In the genomic region with DNA sequence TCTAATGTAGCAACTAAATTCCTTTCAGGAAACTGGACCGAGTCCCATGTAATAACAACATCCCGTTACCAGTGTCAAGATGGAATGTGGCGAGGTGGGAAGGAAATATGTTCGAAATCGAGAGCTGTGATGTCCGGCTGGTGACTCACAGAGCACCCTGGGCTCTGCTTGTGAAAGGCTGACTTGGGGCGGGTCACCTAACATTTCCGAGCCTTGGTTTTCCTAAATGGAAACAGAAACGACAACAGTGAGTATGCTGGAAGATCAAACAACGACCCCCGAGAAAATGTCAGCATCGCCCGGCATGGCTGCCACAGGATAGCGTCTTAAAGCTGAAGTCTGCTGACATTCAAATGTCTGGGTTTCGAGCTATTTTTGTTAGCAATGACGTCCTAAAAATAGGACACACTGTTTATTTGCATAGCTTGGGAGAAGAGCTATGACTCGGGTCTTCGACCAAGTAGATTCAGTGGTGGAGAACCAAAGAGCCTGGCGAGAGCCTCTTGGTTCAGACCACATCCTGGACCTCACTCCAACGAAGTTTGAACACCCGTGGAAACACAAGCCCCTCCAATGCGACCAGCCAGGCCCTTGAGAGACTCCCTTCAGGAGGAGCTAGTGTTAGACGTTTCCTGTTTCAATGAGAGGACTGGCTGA, we compare ENCODE assay signal across 10 mouse cellular contexts. TPM values are rescaled to one million over a fixed set of nuclear protein-coding genes. Genes with fewer than 3 reads are reported as not detected.
DNase-seq lines count a peak whose midpoint lies in the region; ATAC-seq lines count a peak whose summit lies in the region.
"Had no signal": no experiment of that assay in that cellular context is flagged by ENCODE, and none has a peak within 500 bp of the region (broad histone marks: within the 10 kb centered on the region; RNA-seq: fewer than 3 reads in every experiment).

No protein-coding gene starts in this region.

- H3K9me3 ChIP-seq in kidney, embryonic 14.5 days (ENCODE audit: control insufficient read depth, low read length), result no peaks in the 10 kb centered on the region
- H3K9me3 ChIP-seq in hindbrain, embryonic 12.5 days (replicated peaks), result no peaks in the 10 kb centered on the region

- H3K4me3 ChIP-seq in kidney, embryonic 14.5 days (ENCODE audit: low read length), result no peak overlapping the region
- H3K4me3 ChIP-seq in hindbrain, embryonic 12.5 days, result no peak overlapping the region
- H3K4me3 ChIP-seq: megakaryocyte, embryonic 14.5 days had no signal

- H3K4me2 ChIP-seq in kidney, embryonic 14.5 days (replicated peaks; ENCODE audit: low read depth, low read length), result no peak overlapping the region
- no peak overlapping the region for H3K4me2 ChIP-seq in hindbrain, embryonic 12.5 days (replicated peaks)

- ATAC-seq in kidney, embryonic 14.5 days (ENCODE audit: low FRiP score, low TSS enrichment), result no peak
- ATAC-seq in neutrophil, adult 5-6 weeks (ENCODE audit: extremely low read depth, insufficient number of reproducible peaks, low FRiP score, poor library complexity, severe bottlenecking), result peak; percentile 80
- ATAC-seq in hindbrain, embryonic 12.5 days (ENCODE audit: low FRiP score), result no peak
- ATAC-seq: hindbrain, postnatal 0 days had no signal

- no peak overlapping the region for H3K9ac ChIP-seq in kidney, embryonic 14.5 days (ENCODE audit: low read depth, low read length)
- H3K9ac ChIP-seq in hindbrain, embryonic 12.5 days, result no peak overlapping the region

- no peaks in the 10 kb centered on the region for H3K36me3 ChIP-seq in kidney, embryonic 14.5 days (ENCODE audit: control insufficient read depth, insufficient read depth, low read length)
- H3K36me3 ChIP-seq in hindbrain, embryonic 12.5 days, result no peaks in the 10 kb centered on the region

- peak; percentile 52 for DNase-seq in kidney, adult 11 months
- peak; percentile 98 for DNase-seq in heart, adult 11 months
- DNase-seq in kidney, adult 8-10 months, result peak; percentile 30 to 64
- DNase-seq in ovary, postnatal 36 days (ENCODE audit: low spot score), result no peak
- DNase-seq in frontal cortex, postnatal 36 days (ENCODE audit: low spot score in 2 of 2), result no peak

- H3K27me3 ChIP-seq in kidney, embryonic 14.5 days (ENCODE audit: control insufficient read depth, insufficient read depth, low read length), result no peaks in the 10 kb centered on the region
- H3K27me3 ChIP-seq in hindbrain, embryonic 12.5 days, result no peaks in the 10 kb centered on the region

- no peak overlapping the region for H3K27ac ChIP-seq in kidney, embryonic 14.5 days (ENCODE audit: low read depth, low read length)
- H3K27ac ChIP-seq in hindbrain, embryonic 12.5 days, result no peak overlapping the region
- H3K27ac ChIP-seq: hindbrain, postnatal 0 days had no signal

- no peaks in the 10 kb centered on the region for H3K4me1 ChIP-seq in kidney, embryonic 14.5 days (ENCODE audit: control insufficient read depth, insufficient read depth, low read length)
- H3K4me1 ChIP-seq in hindbrain, embryonic 12.5 days, result no peaks in the 10 kb centered on the region

- WGBS in kidney, embryonic 14.5 days, result 61% methylated on average over 23 of the region's 23 CpGs
- 71% methylated on average over 23 of the region's 23 CpGs for WGBS in hindbrain, embryonic 12.5 days

RNA-seq across cellular contexts. Expression of a gene that starts 28.0 kb away (rescaled TPM):
- 17.9 and 20.5 TPM in 2 replicates for polyA plus RNA-seq in kidney, embryonic 14.5 days (2014; fragmentation: Nextera tagmentation; extraction: Ambion mirVana)
- 0.93 and 1.4 TPM in 2 replicates for total RNA-seq in neutrophil, adult 5-6 weeks (2017)
- polyA plus RNA-seq in hindbrain, embryonic 12.5 days (2016; fragmentation: Nextera tagmentation; extraction: Ambion mirVana), result 82.8 and 85.0 TPM in 2 replicates

Comparison
In these comparisons a context has a peak if more than half of its experiments do, and no peak if none do; other contexts are left out.
1. DNase-seq: peak in kidney, adult 11 months (single experiment), heart, adult 11 months (single experiment) and kidney, adult 8-10 months (2 of 2); none in ovary, postnatal 36 days (single experiment) and frontal cortex, postnatal 36 days (0 of 2).